Mouse (Mus musculus): Measurements from ENCODE around the gene Ift122. TPM values are rescaled to one million over a fixed set of nuclear protein-coding genes. Genes with fewer than 3 reads are reported as not detected.

The Ift122 gene
- total and polyA plus RNA-seq, 3 experiments: 7.9 to 14.1 (median 8.6) TPM

DNA sequence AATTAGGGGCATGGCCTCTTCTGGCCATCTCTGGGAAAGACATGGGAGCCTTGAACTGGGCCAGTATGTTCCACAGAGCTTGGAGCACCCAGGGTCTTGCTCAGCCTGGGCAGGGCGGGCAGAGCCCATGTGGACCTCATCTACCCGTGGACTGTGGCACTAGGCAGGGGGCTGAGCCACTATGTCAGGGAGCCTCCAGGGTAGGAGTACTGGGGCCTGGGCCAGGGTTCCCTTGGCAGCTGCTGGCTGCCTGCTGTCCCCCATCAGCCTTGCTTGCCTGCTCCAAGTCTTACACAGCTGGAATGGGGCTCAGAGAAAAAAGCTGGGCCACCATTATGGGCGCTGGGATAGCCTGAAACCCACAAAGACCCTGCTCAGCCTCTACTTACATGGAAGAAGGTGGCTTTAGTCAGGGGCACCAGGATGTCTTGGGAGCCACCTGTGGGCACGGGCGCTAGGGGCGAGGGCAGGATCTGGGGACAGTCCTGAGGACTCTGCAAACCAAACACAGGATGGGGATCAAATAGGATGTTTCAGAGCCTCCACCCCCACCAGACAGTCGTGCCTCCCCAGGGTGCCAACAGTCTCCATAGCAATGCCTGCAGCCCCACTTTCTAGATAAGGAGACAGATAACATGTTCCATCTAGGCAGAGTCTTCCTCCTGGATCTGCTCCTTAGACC, 119.0 kb downstream of the Ift122 start:
- TF ChIP-seq TBP (conservative IDR thresholded peaks at IDR 0.05; ENCODE audit: low read depth, low read length) (no peak), NELFE (IDR thresholded peaks at IDR 0.05; ENCODE audit: low read depth, low read length) (no peak), ZNF384 (IDR thresholded peaks at IDR 0.05; ENCODE audit: low read depth, low read length) (no peak), E2F4 (IDR thresholded peaks at IDR 0.05; ENCODE audit: insufficient replicate concordance, low read depth, low read length) (no peak)
- Histone ChIP-seq H3K4me2 (ENCODE audit: insufficient read depth, low read depth, poor library complexity, severe bottlenecking) (no peak overlapping the region), H3K4me1 (ENCODE audit: control insufficient read depth in 1 of 2, insufficient read depth in 2 of 2) (peaks cover 13 to 62% of the 10 kb centered on the region in 2 experiments), H3K36me3 (replicated peaks in 1 of 2; ENCODE audit: control insufficient read depth in 1 of 2, insufficient read depth in 1 of 2, low read length in 1 of 2) (peaks cover 71 to 95% of the 10 kb centered on the region in 2 experiments), H3K9ac (ENCODE audit: insufficient read depth, low read depth) (no peak overlapping the region), H3K4me3 (replicated peaks in 1 of 3; ENCODE audit: low read depth in 2 of 3, low read length in 2 of 3, poor library complexity in 1 of 3) (no peak overlapping the region), H3K27me3 (replicated peaks) (no peaks in the 10 kb centered on the region), H3K9me3 (replicated peaks; ENCODE audit: low read length) (no peaks in the 10 kb centered on the region), H3K79me2 (replicated peaks; ENCODE audit: control insufficient read depth, extremely low read depth, insufficient read depth, poor library complexity, severe bottlenecking) (no peaks in the 10 kb centered on the region), H3K27ac (ENCODE audit: insufficient read depth, low read depth) (no peak overlapping the region)
- dilution Hi-C loops (cut with MboI; ENCODE audit: extremely low pct_ligation_motif_present, extremely low pct_unique_long_range_greater_than_20kb, low sequenced_read_pairs): no loop called here
- in situ Hi-C loops (cut with MboI; ENCODE audit: low pct_ligation_motif_present, low pct_unique_long_range_greater_than_20kb, low sequenced_read_pairs): no loop called here
- no peak for DNase-seq (ENCODE audit: extremely low read depth)

DNA sequence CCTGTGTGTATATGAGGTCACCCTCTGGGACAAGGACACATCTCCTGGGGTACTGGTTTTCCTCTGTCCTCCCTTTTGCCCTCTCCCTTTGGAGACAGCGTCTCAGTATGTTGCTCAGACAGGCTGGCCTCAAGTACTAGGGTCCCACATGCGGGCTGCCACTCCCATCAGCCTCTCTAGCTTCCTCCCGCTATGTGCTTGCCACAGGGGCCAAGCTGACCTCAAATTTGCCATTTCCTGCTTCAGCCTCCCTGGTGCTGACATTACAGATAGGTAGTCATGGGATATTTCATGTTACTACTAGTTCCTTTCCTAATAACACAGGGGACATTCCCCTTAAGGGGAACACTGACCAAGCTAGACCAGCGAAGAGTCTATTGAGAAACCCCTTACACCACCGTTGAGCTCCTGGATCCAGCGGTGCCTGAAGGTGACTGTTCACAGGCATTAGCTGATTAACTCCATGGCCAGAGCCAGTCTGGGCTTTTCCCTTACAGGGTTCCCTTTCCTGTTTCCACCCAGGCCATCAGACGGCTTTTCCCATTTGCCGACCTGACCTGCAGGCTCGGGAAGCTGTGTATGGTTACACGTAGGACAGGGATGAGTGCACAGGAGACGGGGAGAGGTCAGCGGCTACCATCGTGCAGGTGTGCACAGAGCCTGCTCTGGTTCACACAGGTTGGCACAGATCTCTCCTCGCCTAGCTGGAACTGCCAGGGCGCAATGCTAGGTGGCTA, 120.0 kb downstream of the Ift122 start:
- H3K9ac ChIP-seq (ENCODE audit: insufficient read depth, low read depth): no peak overlapping the region
- H3K4me1 ChIP-seq (ENCODE audit: control insufficient read depth in 1 of 2, insufficient read depth in 2 of 2): peaks cover 13 to 63% of the 10 kb centered on the region in 2 experiments
- 0 out of 2 replicates have a peak, but pooled peaks have one; percentile 6 for TF ChIP-seq ELF1 (IDR thresholded peaks at IDR 0.05; ENCODE audit: low read depth, low read length)
- TF ChIP-seq ZMIZ1 (IDR thresholded peaks at IDR 0.05; ENCODE audit: low read depth, low read length): no peak
- H3K27ac ChIP-seq (ENCODE audit: insufficient read depth, low read depth): no peak overlapping the region
- H3K4me2 ChIP-seq (ENCODE audit: insufficient read depth, low read depth, poor library complexity, severe bottlenecking): no peak overlapping the region
- no peaks in the 10 kb centered on the region for H3K79me2 ChIP-seq (replicated peaks; ENCODE audit: control insufficient read depth, extremely low read depth, insufficient read depth, poor library complexity, severe bottlenecking)
- DNase-seq (ENCODE audit: extremely low read depth): no peak
- H3K36me3 ChIP-seq (replicated peaks in 1 of 2; ENCODE audit: control insufficient read depth in 1 of 2, insufficient read depth in 1 of 2, low read length in 1 of 2): peaks cover 72 to 95% of the 10 kb centered on the region in 2 experiments
- no peaks in the 10 kb centered on the region for H3K9me3 ChIP-seq (replicated peaks; ENCODE audit: low read length)
- H3K27me3 ChIP-seq (replicated peaks): no peaks in the 10 kb centered on the region
- no peak overlapping the region for H3K4me3 ChIP-seq (replicated peaks in 1 of 3; ENCODE audit: low read depth in 2 of 3, low read length in 2 of 3, poor library complexity in 1 of 3)
- in situ Hi-C loops (cut with MboI; ENCODE audit: low pct_ligation_motif_present, low pct_unique_long_range_greater_than_20kb, low sequenced_read_pairs): no loop called here
- dilution Hi-C loops (cut with MboI; ENCODE audit: extremely low pct_ligation_motif_present, extremely low pct_unique_long_range_greater_than_20kb, low sequenced_read_pairs): no loop called here

DNA sequence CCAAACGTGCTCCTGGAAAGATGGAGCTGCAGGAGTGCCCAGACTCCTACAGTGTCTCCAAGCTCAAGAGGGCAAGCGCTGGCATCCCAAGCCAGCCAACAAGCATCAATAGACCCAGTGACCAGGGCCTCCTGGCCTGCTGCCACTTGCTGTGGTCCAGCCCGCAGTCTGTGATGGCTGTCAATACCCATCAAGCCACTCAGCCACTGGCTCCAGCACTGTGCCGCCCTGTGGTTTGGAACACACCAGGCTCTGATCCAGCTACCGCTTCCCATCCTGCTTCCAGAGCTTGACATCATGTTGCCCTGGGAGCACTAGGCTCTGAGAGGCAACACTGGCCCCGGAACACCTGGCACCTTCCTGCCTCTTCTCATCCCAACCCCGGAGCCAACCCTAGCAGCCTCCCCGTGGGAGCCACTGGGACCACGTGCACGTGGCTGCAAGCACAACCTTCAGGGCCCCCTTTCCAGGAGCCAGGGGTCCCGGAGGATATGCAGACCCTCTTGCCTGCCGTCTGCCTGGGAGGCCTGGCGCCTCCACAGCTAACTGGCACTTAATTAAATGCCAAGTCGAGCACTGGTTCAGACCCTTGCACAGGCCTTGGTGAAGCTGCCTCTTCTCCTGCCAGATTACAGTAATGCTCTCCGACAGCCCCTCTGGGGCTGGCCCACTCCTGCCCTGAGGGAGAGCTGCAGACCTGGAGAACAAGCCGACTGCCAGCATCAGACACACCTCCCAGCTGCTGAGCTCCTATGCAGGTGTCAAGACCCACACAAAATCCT, 120.8 kb downstream of the Ift122 start:
- H3K4me1 ChIP-seq (ENCODE audit: control insufficient read depth in 1 of 2, insufficient read depth in 2 of 2): peaks cover 13 to 63% of the 10 kb centered on the region in 2 experiments
- dilution Hi-C loops (cut with MboI; ENCODE audit: extremely low pct_ligation_motif_present, extremely low pct_unique_long_range_greater_than_20kb, low sequenced_read_pairs): no loop called here

More for the DNA sequence above, 120.8 kb downstream of the Ift122 start:
- Histone ChIP-seq H3K4me2 (ENCODE audit: insufficient read depth, low read depth, poor library complexity, severe bottlenecking) (no peak overlapping the region), H3K27me3 (replicated peaks) (no peaks in the 10 kb centered on the region), H3K9ac (ENCODE audit: insufficient read depth, low read depth) (no peak overlapping the region), H3K79me2 (replicated peaks; ENCODE audit: control insufficient read depth, extremely low read depth, insufficient read depth, poor library complexity, severe bottlenecking) (no peaks in the 10 kb centered on the region), H3K36me3 (replicated peaks in 1 of 2; ENCODE audit: control insufficient read depth in 1 of 2, insufficient read depth in 1 of 2, low read length in 1 of 2) (peaks cover 68 to 95% of the 10 kb centered on the region in 2 experiments), H3K9me3 (replicated peaks; ENCODE audit: low read length) (no peaks in the 10 kb centered on the region), H3K4me3 (replicated peaks in 1 of 3; ENCODE audit: low read depth in 2 of 3, low read length in 2 of 3, poor library complexity in 1 of 3) (no peak overlapping the region), H3K27ac (ENCODE audit: insufficient read depth, low read depth) (no peak overlapping the region)
- no peak for DNase-seq (ENCODE audit: extremely low read depth)
- in situ Hi-C loops (cut with MboI; ENCODE audit: low pct_ligation_motif_present, low pct_unique_long_range_greater_than_20kb, low sequenced_read_pairs): no loop called here
- no peak for TF ChIP-seq ZKSCAN1 (IDR thresholded peaks at IDR 0.05; ENCODE audit: borderline replicate concordance, low read depth, low read length)
- TF ChIP-seq MAZ (IDR thresholded peaks at IDR 0.05; ENCODE audit: low read depth, low read length): no peak
- TF ChIP-seq TBP (conservative IDR thresholded peaks at IDR 0.05; ENCODE audit: low read depth, low read length): no peak
- no peak for TF ChIP-seq RCOR1 (conservative IDR thresholded peaks at IDR 0.05; ENCODE audit: low read depth, low read length)
- TF ChIP-seq NRF1 (IDR thresholded peaks at IDR 0.05; ENCODE audit: low read depth, low read length): no peak
